Mouse (Mus musculus) ES-CJ7 (cell line): ENCODE measurements at regions not wholly inside any gene's neighbourhood (a gene's known extent, or its start where the extent isn't known, plus 50 kb on each side); places are given as distances from the start of the nearest gene placed in this dataset.

Source experiments
- DNase-seq: peaks from one replicate; pipeline ENCODE4 v3.0.0; 2011; ENCODE audit warnings: low read depth, low spot score

DNA sequence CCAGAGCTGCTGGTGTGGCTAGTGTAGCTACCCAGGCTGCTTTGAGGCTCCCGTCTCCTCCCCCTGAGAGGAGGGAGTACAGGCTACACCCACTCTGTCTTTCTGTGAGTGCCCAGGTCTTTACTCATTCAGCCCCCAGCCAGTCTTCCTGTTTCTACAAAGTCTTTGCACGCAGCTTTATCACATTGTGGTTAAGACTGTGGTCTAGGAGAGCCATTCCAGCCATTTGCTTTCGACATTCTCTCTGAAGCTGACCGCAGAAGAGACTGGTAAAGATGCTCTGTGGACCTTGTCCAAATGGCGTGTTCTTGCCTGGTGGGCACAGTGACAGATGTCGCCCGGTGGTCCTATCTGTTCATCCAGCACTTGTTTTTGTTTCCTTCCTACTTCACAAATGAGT lies 62.0 kb downstream of the Tpra1 start:
- DNase-seq, result no peak

DNA sequence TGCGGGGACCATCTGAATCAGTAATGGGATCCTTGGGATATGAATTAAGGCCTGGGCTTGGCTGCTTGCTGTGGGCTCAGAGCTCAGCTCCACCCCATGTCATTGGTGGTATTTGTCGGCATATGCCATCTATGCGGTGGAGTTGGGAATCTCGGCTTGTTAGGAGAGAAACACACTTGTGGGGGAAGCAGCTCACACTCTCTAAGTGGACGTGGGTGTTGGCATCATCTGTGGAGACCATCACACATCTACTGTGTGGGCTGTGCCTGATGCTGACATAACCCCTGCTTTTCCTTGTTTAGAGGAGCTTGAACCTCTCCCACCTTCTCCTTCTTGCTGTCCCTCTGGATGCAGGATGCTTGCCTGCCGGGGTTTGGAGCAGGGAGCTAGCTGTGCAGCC lies 62.9 kb downstream of the Tpra1 start:
- no peak for DNase-seq

DNA sequence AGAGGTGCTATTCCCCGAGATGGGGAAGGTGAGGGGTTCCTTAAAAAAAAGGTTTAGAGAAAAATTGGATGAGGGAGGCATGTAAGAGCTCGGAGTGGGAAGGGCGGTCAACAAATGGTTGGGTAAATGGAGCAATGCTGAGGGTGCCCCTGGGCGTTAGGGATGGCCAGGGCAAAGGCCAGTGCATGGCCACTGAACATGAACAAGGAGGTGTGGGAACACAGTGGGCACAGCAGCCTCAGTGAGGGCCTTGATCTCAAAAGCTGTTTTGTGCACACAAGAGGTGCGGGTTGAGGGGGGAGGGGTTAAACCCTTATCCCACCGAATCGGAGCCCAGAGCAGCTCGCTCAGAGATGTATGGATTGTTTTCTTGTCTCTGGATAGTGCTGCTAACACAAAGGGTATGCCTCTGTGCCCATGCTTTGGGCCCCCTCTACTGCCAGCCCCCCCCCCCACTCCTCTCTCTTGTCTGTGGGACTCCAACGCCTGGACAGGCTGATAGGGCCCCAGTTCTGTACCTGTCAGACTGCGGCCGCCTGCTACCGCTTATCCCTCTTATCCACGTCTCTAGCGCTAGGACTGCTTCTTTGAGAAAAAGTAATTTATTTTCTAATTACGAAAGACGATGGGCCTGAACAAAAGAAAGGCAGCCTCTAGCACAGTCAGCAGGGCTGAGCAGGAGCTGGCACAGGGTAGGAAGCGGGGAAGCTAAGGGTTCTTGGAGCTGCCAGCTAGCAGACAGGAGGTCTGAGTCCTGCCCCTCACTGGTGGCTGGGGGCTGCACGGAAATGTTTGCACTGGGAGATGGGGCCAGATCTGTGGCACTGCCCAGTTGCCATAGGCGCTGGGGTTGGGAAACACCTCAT lies 63.5 kb downstream of the Tpra1 start:
- DNase-seq, result no peak

DNA sequence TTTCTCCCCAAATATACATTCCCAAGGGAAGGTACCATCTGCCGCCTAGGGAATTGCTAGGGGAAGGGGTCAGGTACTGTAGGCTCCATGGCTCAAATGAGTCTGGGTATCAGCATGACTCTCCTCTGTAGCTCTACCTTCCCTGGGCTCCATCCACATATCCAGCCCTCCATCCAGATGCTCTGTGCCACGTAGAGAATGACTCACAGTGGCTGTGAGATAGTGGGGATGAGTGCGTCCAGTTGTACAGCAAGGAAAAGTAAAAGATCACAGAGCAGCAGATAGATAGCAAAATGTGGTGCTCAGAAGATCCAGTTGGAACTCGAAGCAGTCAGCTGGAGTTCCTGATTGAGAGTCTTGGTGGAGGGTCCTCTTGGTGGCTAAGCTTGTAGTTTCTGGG lies 64.5 kb downstream of the Tpra1 start:
- DNase-seq, result no peak

DNA sequence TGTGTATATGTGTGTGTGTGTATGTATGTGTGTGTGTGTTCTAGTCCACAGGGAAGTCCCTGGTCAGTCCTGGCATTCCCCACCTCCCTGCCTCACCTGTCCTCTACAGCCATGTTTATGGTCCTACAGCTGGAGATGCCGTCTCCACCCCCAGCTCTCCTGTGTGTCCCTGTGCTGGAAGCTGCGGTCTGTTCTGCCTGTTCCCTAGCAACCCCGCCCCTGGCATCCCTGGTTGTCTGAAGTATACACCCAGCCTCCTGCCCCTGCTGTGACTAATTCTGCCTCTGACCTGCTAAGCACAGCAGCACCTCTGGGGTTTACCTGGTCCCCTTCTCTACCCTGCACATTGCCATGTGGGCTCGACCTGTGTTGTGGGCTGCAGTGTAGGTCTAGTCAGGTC lies 66.8 kb downstream of the Tpra1 start:
- no peak for DNase-seq

DNA sequence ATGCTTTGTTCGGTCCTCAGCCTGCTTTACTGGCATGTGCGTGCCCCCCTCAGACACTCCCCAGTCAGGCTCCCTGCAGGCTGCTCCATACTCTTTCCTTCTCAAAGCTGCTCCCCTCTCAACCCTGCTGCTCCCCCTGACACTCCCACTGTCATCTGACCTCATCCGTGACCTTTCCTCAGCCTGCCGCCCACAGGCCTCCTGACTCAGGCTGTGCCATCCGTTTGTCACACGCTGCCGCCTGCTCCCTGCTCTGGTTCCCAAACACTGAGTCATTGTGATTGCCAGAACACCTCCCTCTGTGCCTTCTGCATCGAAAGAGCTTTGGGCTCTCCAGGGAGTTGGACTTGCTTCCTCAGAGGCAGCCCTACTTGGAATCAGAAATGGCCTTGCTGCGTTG lies 69.7 kb downstream of the Tpra1 start:
- DNase-seq, result no peak

DNA sequence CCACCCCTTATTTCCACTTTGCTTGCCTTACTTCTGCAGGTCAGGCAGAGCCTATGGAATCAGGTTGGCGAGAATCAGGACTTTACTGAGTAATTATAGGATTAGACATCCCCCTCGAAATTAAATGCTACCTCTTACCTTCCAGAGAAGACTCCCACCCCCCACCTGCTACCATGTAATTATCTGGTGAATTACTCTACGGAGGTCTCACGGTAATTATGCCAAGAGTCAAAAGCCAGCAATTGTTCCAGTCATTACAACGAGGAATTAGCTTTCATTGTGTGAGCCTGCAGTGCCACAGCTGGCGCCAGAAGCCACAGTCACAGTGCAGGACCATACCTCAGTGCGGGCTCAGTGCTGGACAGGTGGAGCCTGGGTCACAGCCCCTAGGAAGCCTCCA lies 72.4 kb downstream of the Tpra1 start:
- no peak for DNase-seq

DNA sequence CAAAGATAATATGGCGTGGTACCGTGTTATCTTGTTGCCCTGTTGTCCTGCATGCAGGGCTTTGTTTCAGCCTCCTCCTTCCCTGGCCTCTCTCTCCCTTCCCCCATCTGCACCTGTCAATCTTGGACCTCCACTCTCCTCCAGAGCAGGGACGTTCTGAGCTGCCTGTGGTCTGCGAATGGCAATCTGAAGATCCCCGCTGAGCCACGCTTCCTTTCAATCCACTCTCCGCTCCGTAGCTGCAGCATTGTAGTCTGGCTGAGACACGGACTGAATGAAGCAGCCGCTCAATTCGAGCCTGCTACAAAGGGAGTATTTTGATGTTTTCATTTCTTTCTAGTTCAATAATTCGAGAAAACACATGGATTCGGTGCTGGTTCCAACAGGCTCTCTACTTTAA lies 74.5 kb downstream of the Tpra1 start:
- peak; percentile 46 for DNase-seq

DNA sequence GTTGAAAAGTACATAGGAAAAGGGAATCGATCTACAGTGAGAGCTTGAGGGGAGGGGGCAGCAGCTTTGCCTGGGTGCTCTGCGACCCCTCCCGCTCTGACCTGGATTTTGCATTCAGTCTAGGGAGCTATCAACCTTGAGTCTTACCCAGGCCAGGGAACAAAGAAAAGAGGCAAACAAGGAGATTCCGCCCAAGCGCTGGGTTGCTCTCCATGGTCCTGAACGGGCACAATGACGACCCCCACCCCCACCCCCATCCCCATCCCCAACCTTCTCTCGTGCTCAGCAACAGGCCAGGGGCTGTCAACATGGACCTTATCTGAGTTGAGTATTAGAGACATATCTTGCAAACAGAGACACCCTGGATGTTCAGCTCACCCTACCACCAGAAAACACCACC lies 74.9 kb downstream of the Tpra1 start:
- DNase-seq, result peak; percentile 48

DNA sequence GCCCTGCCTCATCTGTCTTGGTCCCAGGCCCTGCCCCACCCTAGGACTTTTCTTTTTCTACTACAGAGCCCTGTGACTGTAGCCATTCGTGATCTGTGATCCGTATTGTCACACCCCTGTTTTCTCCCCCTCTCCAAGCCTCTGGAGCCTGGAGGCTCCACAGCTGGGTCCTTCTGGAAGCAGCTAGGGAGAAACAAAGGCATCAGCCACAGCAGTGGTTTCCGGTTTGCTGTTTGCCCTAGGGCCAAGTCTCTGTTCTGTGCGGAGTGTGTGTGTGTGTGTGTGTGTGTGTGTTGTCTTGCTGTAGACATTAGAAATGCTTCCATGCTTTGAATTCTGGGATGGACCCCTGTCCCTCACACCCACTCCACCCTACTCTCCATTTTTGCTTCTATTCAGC lies 76.9 kb downstream of the Tpra1 start:
- DNase-seq, result no peak

DNA sequence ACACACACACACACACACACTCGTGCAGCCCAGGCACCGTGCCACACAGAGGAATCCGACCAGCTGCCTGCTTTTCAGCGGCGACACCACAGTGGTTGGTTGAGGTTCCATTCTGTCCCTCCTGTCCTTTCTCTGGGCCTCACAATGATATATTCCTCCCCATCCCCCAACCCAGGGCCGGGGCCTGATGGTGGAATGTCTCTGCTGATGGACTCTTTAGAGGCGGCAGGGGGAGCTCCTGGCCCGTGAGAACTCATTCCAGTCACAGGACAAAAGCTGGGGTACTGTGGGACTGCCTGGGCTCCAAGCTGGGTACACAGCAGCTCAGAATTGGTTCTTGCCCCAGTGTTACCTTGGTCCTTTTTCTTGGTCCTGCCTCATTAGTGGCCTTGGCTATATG lies 78.1 kb downstream of the Tpra1 start:
- DNase-seq, result peak; percentile 39

DNA sequence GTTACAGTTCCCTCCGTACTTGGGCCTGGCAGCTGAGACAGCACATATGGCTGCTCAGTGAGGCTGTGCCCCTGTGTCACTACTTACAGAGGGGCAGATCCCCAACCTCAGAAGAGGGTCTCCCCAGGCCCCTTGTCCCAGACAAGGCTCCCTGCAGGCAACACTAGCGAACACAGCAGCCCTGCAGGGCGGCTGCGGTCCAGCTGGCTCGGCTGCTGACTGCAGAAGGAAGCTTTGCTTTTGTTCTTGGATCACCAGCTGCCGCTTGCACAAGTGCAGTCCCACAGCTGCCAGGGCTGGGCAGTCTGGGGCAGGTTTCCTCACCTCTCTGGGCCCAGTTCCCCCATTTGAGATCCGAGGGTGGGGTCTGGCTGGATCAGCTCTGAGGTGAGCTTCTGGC lies 79.5 kb downstream of the Tpra1 start:
- DNase-seq, result no peak

DNA sequence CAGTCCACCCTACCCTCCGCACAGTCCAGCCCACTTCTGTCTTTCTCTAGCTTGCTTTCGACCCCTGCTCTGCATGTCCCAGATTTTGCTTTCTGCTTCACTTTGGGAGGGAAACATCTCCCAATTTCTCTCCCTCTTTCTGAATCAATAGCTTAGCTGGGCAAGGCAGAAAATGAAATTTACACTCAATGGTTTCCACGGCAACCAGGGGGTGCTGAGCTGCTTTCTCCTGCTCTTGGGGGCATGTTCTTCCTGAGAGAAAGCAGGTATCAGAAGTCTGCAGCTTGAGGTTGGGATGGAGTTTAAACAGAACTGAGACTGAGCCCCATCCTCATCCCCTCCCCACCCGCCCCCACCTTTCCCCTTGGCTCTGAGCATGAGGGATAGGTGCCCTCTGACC lies 82.1 kb downstream of the Tpra1 start:
- no peak for DNase-seq

DNA sequence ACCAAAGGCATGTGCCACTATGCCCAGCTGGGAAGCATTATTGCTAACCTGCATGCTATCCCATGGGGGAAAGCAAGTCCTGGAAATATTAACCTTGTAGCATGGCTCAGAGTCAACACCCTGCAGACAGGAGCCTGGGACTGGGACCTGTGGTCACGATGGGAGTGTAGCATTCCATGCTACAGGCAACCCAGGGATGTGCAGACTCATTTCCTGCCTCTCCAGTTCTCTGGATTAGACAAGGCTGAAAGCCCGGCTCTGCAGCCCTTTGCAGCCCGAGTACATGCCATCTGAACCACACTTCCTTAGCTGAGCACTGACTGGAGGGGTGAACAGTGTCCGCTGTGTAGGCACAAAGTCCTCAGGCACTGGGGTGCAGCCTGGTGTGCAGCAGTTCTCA lies 82.8 kb downstream of the Tpra1 start:
- DNase-seq, result no peak

DNA sequence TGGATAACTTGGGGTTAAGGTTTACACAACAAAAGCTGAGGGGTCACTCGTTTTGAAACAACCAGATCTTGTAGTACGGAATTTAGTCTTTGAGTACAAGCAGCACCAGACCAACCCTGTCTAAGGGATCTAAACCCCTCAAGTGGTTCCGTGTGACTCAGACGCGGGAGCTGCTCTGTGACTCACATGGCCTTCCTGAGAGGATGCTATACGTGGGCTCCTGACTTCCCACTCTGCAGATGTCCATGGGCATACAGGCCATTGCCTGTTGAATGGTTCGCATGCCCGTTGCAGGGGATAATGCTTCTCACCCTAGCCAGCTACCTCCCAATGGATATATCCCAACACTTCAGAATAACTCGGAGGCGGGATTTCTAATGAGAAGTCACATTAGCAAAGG lies 86.5 kb downstream of the Tpra1 start:
- DNase-seq, result no peak

DNA sequence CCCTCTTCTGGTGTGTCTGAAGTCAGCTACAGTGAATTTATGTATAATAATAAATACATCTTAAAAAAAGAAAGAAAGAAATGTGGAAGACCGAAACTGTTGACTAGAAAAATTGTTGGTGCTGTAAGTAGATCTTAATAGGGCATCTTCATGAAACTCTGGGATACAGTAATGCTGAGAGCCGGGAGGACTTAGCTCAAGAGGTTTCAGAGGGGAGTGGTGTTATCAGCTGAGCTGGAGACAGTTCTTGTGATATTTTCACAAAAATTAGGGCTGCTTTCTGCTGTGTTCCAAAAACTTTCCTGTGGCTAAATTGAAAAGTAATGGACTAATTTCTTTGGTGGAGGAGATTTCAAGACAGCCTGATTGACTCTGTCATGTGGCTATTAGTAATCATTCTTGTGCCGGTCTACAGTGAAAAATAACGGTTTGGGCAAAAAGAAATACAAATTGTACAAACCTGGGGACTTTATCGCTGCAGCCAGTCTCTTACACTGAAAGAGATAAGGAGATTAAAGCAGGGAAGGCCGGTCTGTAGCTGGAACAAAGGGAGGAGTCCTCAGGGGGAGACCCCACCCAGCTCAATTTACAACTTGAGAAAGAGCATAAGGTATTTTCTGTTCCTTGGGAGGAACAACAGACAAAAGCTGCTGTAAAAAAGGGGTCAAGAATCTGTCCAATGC lies 87.7 kb downstream of the Tpra1 start:
- DNase-seq, result peak; percentile 25

DNA sequence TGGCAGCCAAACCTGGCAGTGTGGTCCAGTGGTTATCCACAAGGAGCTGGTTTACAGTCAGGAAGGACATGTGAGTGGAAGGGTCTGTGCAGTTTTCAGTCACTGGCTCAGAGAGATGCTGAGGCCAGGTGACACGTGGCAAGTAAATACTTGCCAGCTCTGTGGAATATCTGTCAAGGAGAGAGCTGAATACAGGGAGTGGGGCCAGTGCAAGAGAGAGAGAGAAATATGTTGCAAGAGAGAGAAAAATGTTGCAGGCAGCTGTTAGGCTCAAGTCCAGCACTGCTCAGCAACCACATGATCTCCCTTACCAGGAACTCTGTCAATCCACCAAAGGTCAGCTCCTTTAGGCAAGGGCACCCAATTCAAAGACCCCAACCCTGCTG lies 88.2 kb downstream of the Tpra1 start:
- no peak for DNase-seq

DNA sequence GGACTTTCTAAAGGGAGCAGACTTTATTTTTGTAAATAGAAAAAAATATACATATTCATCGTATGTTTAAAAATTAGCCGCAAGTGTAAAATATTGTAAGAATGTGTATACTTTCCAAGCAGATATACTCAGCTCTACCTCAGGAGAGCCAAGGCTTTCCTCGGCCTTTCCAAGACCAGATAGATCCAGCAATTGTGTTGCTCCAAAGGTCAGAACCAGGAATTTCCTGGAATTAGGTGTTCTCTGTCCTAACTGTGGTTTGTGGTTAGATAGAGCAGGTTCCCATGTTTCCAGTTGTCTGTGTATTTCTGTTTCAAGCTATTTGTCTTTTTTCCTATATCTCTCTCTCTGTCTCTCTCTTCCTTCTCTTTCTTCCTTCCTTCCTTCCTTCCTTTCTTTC lies 93.0 kb downstream of the Tpra1 start:
- DNase-seq, result no peak

DNA sequence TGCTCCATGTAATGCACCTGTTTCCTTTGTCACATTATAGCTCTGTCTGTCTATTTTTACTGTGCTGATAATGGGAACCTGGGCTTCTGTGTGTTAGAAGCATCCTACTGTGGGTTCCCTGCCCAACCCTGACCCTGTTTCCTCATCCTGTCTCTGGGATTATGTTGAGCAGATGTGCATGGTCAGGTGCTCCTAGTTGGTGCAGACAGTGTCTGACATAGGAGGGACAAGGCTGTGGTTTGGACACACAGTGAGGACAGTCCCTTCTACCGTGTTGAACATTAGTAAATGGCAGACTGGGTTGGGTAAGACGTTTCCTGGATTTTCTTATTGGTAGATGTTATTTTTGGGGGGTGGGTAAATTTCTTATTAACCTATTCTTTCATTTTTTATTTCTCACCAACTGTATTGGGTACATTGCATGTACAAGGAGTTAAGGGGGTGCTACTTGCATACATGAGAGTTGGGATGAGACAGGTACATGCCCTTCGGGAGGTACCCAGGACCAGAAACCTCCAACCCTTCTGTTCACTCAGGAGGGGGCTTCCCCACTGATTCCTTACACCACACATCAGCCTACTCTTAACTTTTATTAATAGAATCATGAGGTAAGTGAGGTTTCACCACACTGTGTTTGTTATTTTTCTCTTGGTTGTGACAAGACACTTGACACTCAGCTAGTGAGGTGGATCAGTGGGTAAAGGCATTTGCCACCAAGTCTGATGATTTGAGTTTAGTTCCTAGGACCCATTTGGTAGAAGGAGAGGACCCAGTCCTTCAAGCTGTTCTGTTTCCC lies 97.1 kb downstream of the Tpra1 start:
- no peak for DNase-seq

DNA sequence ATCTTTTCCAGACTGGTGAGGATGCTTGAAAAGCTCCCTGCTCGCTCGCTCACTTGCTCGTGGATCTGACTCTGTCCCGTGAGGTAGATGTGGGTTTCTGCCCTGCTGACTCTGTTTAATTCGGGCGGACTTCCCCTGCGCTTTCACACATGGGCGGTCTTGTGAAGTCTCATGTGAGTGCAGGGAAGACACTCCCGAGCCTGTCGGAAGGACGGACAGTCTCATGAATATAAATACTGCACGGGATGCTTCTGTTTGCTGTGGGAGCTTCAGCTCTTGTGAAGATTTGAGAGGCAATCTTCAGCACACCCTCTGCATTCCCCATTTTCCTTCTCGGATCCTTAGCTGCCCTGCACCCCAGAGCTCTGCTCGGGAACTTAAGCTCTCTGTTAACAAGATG lies 98.3 kb downstream of the Tpra1 start:
- no peak for DNase-seq

DNA sequence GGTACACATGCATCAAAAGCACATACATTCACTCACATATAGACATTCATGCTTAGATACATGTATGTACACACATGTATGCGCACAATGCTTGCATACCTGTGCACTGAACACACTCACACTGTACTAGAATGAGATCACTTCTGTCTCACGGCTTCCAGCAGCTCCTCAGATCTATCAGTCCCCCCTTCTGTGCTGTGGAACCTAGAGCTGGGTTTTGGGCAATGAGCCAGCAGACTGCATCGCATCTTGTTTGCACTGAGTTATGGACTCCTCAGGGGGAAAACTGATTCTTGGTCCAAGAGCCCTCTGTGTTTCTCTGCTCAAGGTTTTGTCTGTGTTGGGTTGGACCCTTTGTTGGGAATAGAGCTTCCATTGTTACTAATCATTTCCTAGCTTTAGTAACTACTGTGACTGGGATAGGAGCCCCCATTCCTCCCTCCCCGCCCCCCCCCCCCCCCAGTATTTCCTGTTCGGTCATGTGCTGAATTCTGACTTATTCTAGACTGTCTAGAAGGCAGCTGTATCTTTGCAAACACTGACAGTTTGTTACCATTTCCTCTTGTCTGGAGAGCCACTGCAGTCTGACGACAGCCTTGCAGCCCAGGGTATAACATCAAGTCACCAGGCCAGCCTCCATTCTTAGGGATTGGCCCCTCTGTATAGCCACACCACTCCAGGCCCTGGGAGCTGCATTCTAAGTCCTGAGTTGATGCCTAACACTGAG lies 101.3 kb downstream of the Tpra1 start:
- no peak for DNase-seq

DNA sequence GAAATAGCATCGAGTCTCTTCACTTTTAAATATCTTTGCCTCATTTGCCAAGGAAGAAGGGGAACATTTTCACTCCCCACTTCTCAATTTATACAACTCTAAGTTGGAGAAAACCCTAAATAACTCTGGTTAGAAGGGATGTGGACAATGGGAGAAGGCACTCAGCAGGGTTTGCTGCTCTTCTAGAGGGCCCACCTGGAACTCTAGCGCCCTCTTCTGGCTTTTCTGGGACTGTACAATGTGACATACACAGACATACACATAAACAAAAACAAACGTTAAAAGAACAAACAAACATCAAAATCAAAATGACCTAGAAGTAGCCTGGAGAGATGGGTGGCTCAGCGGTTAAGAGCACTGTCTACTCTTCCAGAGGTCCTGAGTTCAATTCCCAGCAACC lies 103.0 kb downstream of the Tpra1 start:
- peak; percentile 59 for DNase-seq
